Mouse (Mus musculus): ENCODE measurements around the gene Cyfip2. TPM values are rescaled to one million over a fixed set of nuclear protein-coding genes. Genes with fewer than 3 reads are reported as not detected.
A peak's percentile ranks its signal among the peaks of the same experiment; 100 is the strongest.
"Not testable (repeated sequence)": the region's sequence is repeated elsewhere in the genome, so short reads cannot be mapped to it uniquely, and the experiment has no call there.

The Cyfip2 gene
- total and polyA plus RNA-seq, 2 experiments from 2014 or later: 79.1 to 162 TPM

GRCm38 (mm10) chr11:46194175-46194574 is 118.5 kb downstream of the Cyfip2 start:
- H3K27ac ChIP-seq: no peak overlapping the region
- no peak overlapping the region for H3K4me3 ChIP-seq (ENCODE audit: low read length)
- ATAC-seq: no peak
- H3K4me1 ChIP-seq (ENCODE audit: insufficient read depth, low read length): no peaks in the 10 kb centered on the region
- peaks cover 37% of the 10 kb centered on the region for H3K36me3 ChIP-seq (ENCODE audit: insufficient read depth, low read length)
- DNase-seq (ENCODE audit: low spot score): no peak
- H3K9me3 ChIP-seq (ENCODE audit: low read length): no peaks in the 10 kb centered on the region
- H3K27me3 ChIP-seq (ENCODE audit: insufficient read depth, low read length): no peaks in the 10 kb centered on the region
- WGBS: 85% methylated on average over 4 of the region's 4 CpGs
- TF ChIP-seq CTCF (IDR thresholded peaks at IDR 0.05; ENCODE audit: low read depth): no peak
- H3K4me2 ChIP-seq (ENCODE audit: low read depth, low read length): no peak overlapping the region
- H3K9ac ChIP-seq (replicated peaks; ENCODE audit: low read length): no peak overlapping the region

GRCm38 (mm10) chr11:46188283-46188682 is 124.4 kb downstream of the Cyfip2 start:
- DNase-seq (ENCODE audit: low spot score): no peak
- WGBS: 57% methylated on average over 2 of the region's 2 CpGs
- no peak for TF ChIP-seq CTCF (IDR thresholded peaks at IDR 0.05; ENCODE audit: low read depth)
- no peaks in the 10 kb centered on the region for H3K9me3 ChIP-seq (ENCODE audit: low read length)
- H3K27me3 ChIP-seq (ENCODE audit: insufficient read depth, low read length): no peaks in the 10 kb centered on the region
- H3K9ac ChIP-seq (replicated peaks; ENCODE audit: low read length): no peak overlapping the region
- no peaks in the 10 kb centered on the region for H3K4me1 ChIP-seq (ENCODE audit: insufficient read depth, low read length)
- no peaks in the 10 kb centered on the region; the same call in 1 of the 2 replicates for H3K36me3 ChIP-seq (ENCODE audit: insufficient read depth, low read length)
- H3K27ac ChIP-seq: no peak overlapping the region
- H3K4me2 ChIP-seq (ENCODE audit: low read depth, low read length): no peak overlapping the region
- ATAC-seq: no peak
- H3K4me3 ChIP-seq (ENCODE audit: low read length): no peak overlapping the region

- no peak for TF ChIP-seq CTCF (IDR thresholded peaks at IDR 0.05; ENCODE audit: low read depth)
- Histone ChIP-seq H3K27me3 (ENCODE audit: insufficient read depth, low read length) (no peaks in the 10 kb centered on the region), H3K4me1 (ENCODE audit: insufficient read depth, low read length) (no peaks in the 10 kb centered on the region), H3K36me3 (ENCODE audit: insufficient read depth, low read length) (no peaks in the 10 kb centered on the region), H3K9ac (replicated peaks; ENCODE audit: low read length) (no peak overlapping the region), H3K9me3 (ENCODE audit: low read length) (no peaks in the 10 kb centered on the region), H3K4me2 (ENCODE audit: low read depth, low read length) (no peak overlapping the region), H3K4me3 (ENCODE audit: low read length) (no peak overlapping the region), H3K27ac (no peak overlapping the region)
- peak; percentile 19 for DNase-seq (ENCODE audit: low spot score)
- ATAC-seq: 0 out of 2 replicates have a peak, but pooled peaks have one; percentile 32
- 31% methylated on average over 4 of the region's 4 CpGs for WGBS
Observed at GRCm38 (mm10) chr11:46185486-46185885, 127.2 kb downstream of the Cyfip2 start.

- Histone ChIP-seq H3K4me1 (ENCODE audit: insufficient read depth, low read length) (no peaks in the 10 kb centered on the region), H3K27me3 (ENCODE audit: insufficient read depth, low read length) (no peaks in the 10 kb centered on the region), H3K9ac (replicated peaks; ENCODE audit: low read length) (no peak overlapping the region), H3K9me3 (ENCODE audit: low read length) (no peaks in the 10 kb centered on the region), H3K4me3 (ENCODE audit: low read length) (no peak overlapping the region), H3K27ac (no peak overlapping the region), H3K4me2 (ENCODE audit: low read depth, low read length) (no peak overlapping the region), H3K36me3 (ENCODE audit: insufficient read depth, low read length) (no peaks in the 10 kb centered on the region)
- no peak for TF ChIP-seq CTCF (IDR thresholded peaks at IDR 0.05; ENCODE audit: low read depth)
- 64% methylated on average over 3 of the region's 3 CpGs for WGBS
- DNase-seq (ENCODE audit: low spot score) (no peak), ATAC-seq (no peak)
Observed at GRCm38 (mm10) chr11:46184946-46185345, 127.7 kb downstream of the Cyfip2 start.

- H3K4me3 ChIP-seq (ENCODE audit: low read length); H3K9ac ChIP-seq (replicated peaks; ENCODE audit: low read length); H3K27ac ChIP-seq; ATAC-seq; H3K36me3 ChIP-seq (ENCODE audit: insufficient read depth, low read length); H3K4me1 ChIP-seq (ENCODE audit: insufficient read depth, low read length); H3K9me3 ChIP-seq (ENCODE audit: low read length); H3K27me3 ChIP-seq (ENCODE audit: insufficient read depth, low read length); DNase-seq (ENCODE audit: low spot score); H3K4me2 ChIP-seq (ENCODE audit: low read depth, low read length): not testable (repeated sequence)
- 92% methylated on average over 1 of the region's 1 CpGs for WGBS
Observed at GRCm38 (mm10) chr11:46182031-46182430, 130.6 kb downstream of the Cyfip2 start.

GRCm38 (mm10) chr11:46177246-46178043 is 135.2 kb downstream of the Cyfip2 start:
- Histone ChIP-seq H3K9ac (replicated peaks; ENCODE audit: low read length) (no peak overlapping the region), H3K27me3 (ENCODE audit: insufficient read depth, low read length) (no peaks in the 10 kb centered on the region), H3K4me2 (ENCODE audit: low read depth, low read length) (no peak overlapping the region), H3K36me3 (ENCODE audit: insufficient read depth, low read length) (no peaks in the 10 kb centered on the region), H3K4me1 (ENCODE audit: insufficient read depth, low read length) (no peaks in the 10 kb centered on the region), H3K27ac (no peak overlapping the region), H3K9me3 (ENCODE audit: low read length) (no peaks in the 10 kb centered on the region), H3K4me3 (ENCODE audit: low read length) (no peak overlapping the region)
- DNase-seq (ENCODE audit: low spot score) (no peak), ATAC-seq (no peak)
- no peak for TF ChIP-seq CTCF (IDR thresholded peaks at IDR 0.05; ENCODE audit: low read depth)
- WGBS: 71% methylated on average over 10 of the region's 10 CpGs

GRCm38 (mm10) chr11:46176155-46176554 is 136.5 kb downstream of the Cyfip2 start:
- H3K9ac ChIP-seq (replicated peaks; ENCODE audit: low read length): no peak overlapping the region
- DNase-seq (ENCODE audit: low spot score): no peak

More at GRCm38 (mm10) chr11:46176155-46176554, 136.5 kb downstream of the Cyfip2 start:
- H3K4me2 ChIP-seq (ENCODE audit: low read depth, low read length): no peak overlapping the region
- H3K4me1 ChIP-seq (ENCODE audit: insufficient read depth, low read length): no peaks in the 10 kb centered on the region
- no peak overlapping the region for H3K4me3 ChIP-seq (ENCODE audit: low read length)
- H3K36me3 ChIP-seq (ENCODE audit: insufficient read depth, low read length): no peaks in the 10 kb centered on the region
- H3K27me3 ChIP-seq (ENCODE audit: insufficient read depth, low read length): no peaks in the 10 kb centered on the region
- no peak for TF ChIP-seq CTCF (IDR thresholded peaks at IDR 0.05; ENCODE audit: low read depth)
- WGBS: 96% methylated on average over 6 of the region's 6 CpGs
- H3K27ac ChIP-seq: no peak overlapping the region
- ATAC-seq: no peak
- no peaks in the 10 kb centered on the region for H3K9me3 ChIP-seq (ENCODE audit: low read length)

Data from hindbrain, postnatal 0 days (tissue).